Mouse (Mus musculus) liver, adult 2 months (tissue): ENCODE results near the gene Chil4. TPM values are rescaled to one million over a fixed set of nuclear protein-coding genes. Genes with fewer than 3 reads are reported as not detected.

Experiments used
- DNase-seq: peaks from one replicate; pipeline ENCODE4 v3.0.0-alpha.2; 2011; ENCODE audit warnings: low read depth, low spot score; ENCODE audit errors: extremely low read depth
- H3K27ac ChIP-seq: fragments of 200-500 bp; replicated peaks from 2 replicates; pipeline ENCODE4 v1.5.1; 2012; ENCODE audit warnings: low read depth, mild to moderate bottlenecking, control low read depth, inconsistent platforms, low read length; ENCODE audit not compliant: insufficient read depth
- H3K27me3 ChIP-seq: fragments of 200-500 bp; 2 replicates; pipeline ENCODE4 v1.6.1; 2012; ENCODE audit warnings: mild to moderate bottlenecking, moderate library complexity, low read length, inconsistent platforms; ENCODE audit not compliant: control insufficient read depth, insufficient read depth
- H3K36me3 ChIP-seq: fragments of 200-500 bp; 2 replicates; pipeline ENCODE4 v1.6.1; 2012; ENCODE audit warnings: low read length, inconsistent platforms; ENCODE audit not compliant: control insufficient read depth, insufficient read depth
- H3K4me1 ChIP-seq: fragments of 200-500 bp; 2 replicates; pipeline ENCODE4 v1.6.1; 2011; ENCODE audit warnings: low read length; ENCODE audit not compliant: control insufficient read depth, insufficient read depth
- H3K4me3 ChIP-seq: fragments of 200-500 bp; 2 replicates; pipeline ENCODE4 v1.5.1; 2011; ENCODE audit warnings: low read depth, mild to moderate bottlenecking, control low read depth, low read length, moderate library complexity; ENCODE audit not compliant: insufficient read depth
- H3K79me2 ChIP-seq: fragments of 200-500 bp; 2 replicates; pipeline ENCODE4 v1.6.1; 2012; ENCODE audit warnings: inconsistent platforms, mild to moderate bottlenecking, low read length, moderate library complexity; ENCODE audit not compliant: control insufficient read depth, insufficient read depth
- H3K9ac ChIP-seq: fragments of 200-500 bp; 2 replicates; pipeline ENCODE4 v1.6.1; 2012; ENCODE audit warnings: low read depth, mild to moderate bottlenecking, control low read depth, inconsistent platforms, low read length
- CTCF ChIP-seq: fragments of 200-500 bp; IDR thresholded peaks from 2 replicates; pipeline ENCODE4 v1.5.1; 2011; ENCODE audit warnings: low read depth, low read length, control low read depth
- POLR2A ChIP-seq: fragments of 200-500 bp; IDR thresholded peaks from 2 replicates; pipeline ENCODE4 v1.6.1; 2011; ENCODE audit warnings: low read length, control low read depth; ENCODE audit not compliant: insufficient read depth; ENCODE audit errors: extremely low read depth
- WGBS: fragments of 180-500 bp; shearing (Covaris S2); methylation state at CpG from one replicate; pipeline ENCODE4 v1.1.7; 2018; 5-methylcytosine and 5-hydroxymethylcytosine counted together
- polyA plus RNA-seq: library from polyadenylated mRNA; depleted of rRNA; stranded (reverse); fragments of >200 nt; gene quantifications from 2 replicates; pipeline ENCODE4 v1.2.3, GENCODE M21; 2012; rRNA removed
- total RNA-seq: library from RNA; depleted of rRNA; stranded (reverse); fragments of >200 nt; gene quantifications from 2 replicates; pipeline ENCODE4 v1.2.3, GENCODE M21; 2014; rRNA removed

The Chil4 gene
- total and polyA plus RNA-seq, 2 experiments, result not detected

- no peaks in the 10 kb centered on the region for H3K79me2 ChIP-seq
- TF ChIP-seq CTCF (no peak), POLR2A (no peak)
- H3K27ac ChIP-seq, result no peak overlapping the region
- H3K4me1 ChIP-seq, result no peaks in the 10 kb centered on the region
- no peaks in the 10 kb centered on the region for H3K36me3 ChIP-seq
- no peaks in the 10 kb centered on the region for H3K27me3 ChIP-seq
- WGBS, result 77% methylated on average over 1 of the region's 1 CpGs
- DNase-seq, result no peak
- H3K9ac ChIP-seq, result no peak overlapping the region
- H3K4me3 ChIP-seq, result no peak overlapping the region
Observed at GRCm38 (mm10) chr3:106171135-106171731, 48.1 kb downstream of the Chil4 start.

DNA sequence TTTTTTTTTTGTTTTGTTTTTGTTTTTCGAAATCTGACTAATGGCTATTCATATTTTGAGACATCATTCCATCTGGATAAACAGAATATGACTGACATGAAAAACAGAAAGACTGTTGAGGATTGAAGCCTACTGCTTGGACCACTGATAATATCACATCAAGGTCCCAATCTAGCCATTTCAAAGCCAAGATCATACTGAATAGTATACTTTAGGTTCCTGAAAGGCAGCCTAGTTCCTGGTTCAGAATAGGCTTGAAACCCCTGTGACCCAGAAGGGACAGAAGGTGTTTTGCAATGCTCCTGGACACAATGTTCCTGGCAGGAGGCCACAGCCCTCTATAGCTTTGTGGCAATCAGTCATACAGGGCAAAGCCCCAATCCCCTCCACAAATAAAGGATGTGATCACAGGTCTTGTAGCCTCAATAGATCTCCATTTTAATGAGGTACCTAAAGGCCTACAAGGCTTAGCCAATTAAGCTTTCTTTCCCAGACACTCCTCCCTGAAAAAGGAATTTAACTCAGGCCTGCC, 48.7 kb downstream of the Chil4 start:
- no peak overlapping the region for H3K9ac ChIP-seq
- H3K4me1 ChIP-seq, result no peaks in the 10 kb centered on the region
- H3K27ac ChIP-seq, result no peak overlapping the region
- peak; percentile 40 for DNase-seq
- H3K27me3 ChIP-seq, result no peaks in the 10 kb centered on the region
- TF ChIP-seq POLR2A (no peak), CTCF (no peak)
- H3K79me2 ChIP-seq, result no peaks in the 10 kb centered on the region
- WGBS, result 42% methylated on average over 1 of the region's 1 CpGs
- H3K4me3 ChIP-seq, result no peak overlapping the region
- no peaks in the 10 kb centered on the region for H3K36me3 ChIP-seq

- no peak within 1 kb of the TSS for H3K27ac ChIP-seq
- no peak for TF ChIP-seq CTCF
- TF ChIP-seq POLR2A, result no peak
- H3K36me3 ChIP-seq, result no peaks in the 10 kb centered on the region
- H3K9ac ChIP-seq, result no peak within 1 kb of the TSS
- no peak within 1 kb of the TSS for H3K4me3 ChIP-seq
- DNase-seq, result no peak
- no peaks in the 10 kb centered on the region for H3K4me1 ChIP-seq
- WGBS, result 75% methylated on average over 3 of the region's 3 CpGs
- H3K27me3 ChIP-seq, result no peaks in the 10 kb centered on the region
- no peaks in the 10 kb centered on the region for H3K79me2 ChIP-seq
Observed at GRCm38 (mm10) chr3:106167464-106167863, 51.8 kb downstream of the Chil4 start, which contains the start of gene Chil3. Gene Chil3, minus strand, starts transcription at chr3:106167564.

DNA sequence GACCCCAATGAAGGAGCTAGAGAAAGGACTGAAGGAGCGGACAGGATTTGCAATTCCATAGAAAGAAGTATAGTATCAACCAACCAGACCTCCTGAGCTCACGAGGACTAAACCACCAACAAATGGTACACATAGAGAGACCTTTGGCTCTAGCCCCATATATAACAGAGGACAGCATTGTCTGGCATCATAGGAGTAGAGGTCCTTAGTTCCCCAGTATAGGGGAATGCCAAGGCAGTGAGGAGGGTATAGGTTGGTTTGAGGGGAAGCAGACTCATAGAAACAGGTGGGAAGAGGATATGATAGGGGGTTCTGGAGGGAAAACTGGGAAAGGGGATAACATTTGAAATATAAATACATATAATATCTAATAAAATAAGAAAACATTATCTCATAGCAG, 64.9 kb downstream of the Chil4 start:
- no peak overlapping the region for H3K9ac ChIP-seq
- no peaks in the 10 kb centered on the region for H3K79me2 ChIP-seq
- WGBS, result 79% methylated on average over 2 of the region's 2 CpGs
- H3K4me1 ChIP-seq, result no peaks in the 10 kb centered on the region
- no peak overlapping the region for H3K4me3 ChIP-seq
- H3K36me3 ChIP-seq, result no peaks in the 10 kb centered on the region
- no peak for TF ChIP-seq CTCF
- TF ChIP-seq POLR2A, result no peak
- no peak for DNase-seq
- no peak overlapping the region for H3K27ac ChIP-seq
- no peaks in the 10 kb centered on the region; the same call in 1 of the 2 replicates for H3K27me3 ChIP-seq

Other genes with a start within 250 kb of the Chil4 start
- 0.37 and 0.67 TPM in 2 replicates for gene Ovgp1, start 245.8 kb downstream of the Chil4 start, total RNA-seq
- 0.21 and 0.34 TPM in 2 replicates for gene Ovgp1, start 245.8 kb downstream of the Chil4 start, polyA plus RNA-seq
- gene Pifo, start 204.9 kb downstream of the Chil4 start, total RNA-seq, result not detected in 2 replicates
- not detected in 2 replicates for gene Pifo, start 204.9 kb downstream of the Chil4 start, polyA plus RNA-seq
- gene Chil5, start 186.7 kb downstream of the Chil4 start, total RNA-seq, result not detected in 2 replicates
- not detected in 2 replicates for gene Chil5, start 186.7 kb downstream of the Chil4 start, polyA plus RNA-seq
- gene Chia1, start 106.3 kb downstream of the Chil4 start, total RNA-seq, result not detected in 2 replicates
- not detected in 2 replicates for gene Chia1, start 106.3 kb downstream of the Chil4 start, polyA plus RNA-seq
- 0.18 and 0.20 TPM in 2 replicates for gene Chil3, start 51.9 kb downstream of the Chil4 start, total RNA-seq
- gene Chil3, start 51.9 kb downstream of the Chil4 start, polyA plus RNA-seq, result 0.05 and 0.09 TPM in 2 replicates
- not detected in 2 replicates for gene Chil6, start 186.7 kb upstream of the Chil4 start, total RNA-seq
- not detected in 2 replicates for gene Chil6, start 186.7 kb upstream of the Chil4 start, polyA plus RNA-seq